ENCODE assay signal across 20 mouse cellular contexts in the genomic region with DNA sequence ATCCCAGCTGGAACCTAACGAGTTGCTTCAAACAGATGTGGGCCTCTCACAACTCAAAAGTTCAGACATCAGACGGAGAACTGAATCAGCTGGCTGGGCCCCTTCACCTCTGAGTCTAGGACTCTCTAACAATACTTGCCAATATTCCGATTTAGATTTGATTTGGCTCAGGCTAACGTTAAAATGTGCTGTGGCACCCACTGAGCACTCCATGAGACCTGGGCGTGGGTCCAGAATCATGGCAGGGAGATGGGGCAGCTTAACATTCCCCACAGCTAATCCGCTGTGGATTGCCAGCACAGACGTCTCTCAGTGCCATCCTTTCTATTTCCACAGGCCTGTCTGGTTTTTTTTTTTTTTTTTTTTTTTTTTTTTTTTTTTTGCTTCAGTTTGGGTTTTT. TPM values are rescaled to one million over a fixed set of nuclear protein-coding genes. Genes with fewer than 3 reads are reported as not detected.
A peak's percentile ranks its signal among the peaks of the same experiment; 100 is the strongest.
DNase-seq lines count a peak whose midpoint lies in the region; ATAC-seq and TF ChIP-seq lines count a peak whose summit lies in the region.
"Had no signal": no experiment of that assay in that cellular context is flagged by ENCODE, and none has a peak within 500 bp of the region (broad histone marks: within the 10 kb centered on the region; RNA-seq: fewer than 3 reads in every experiment).

No protein-coding gene starts in this region.

- DNase-seq in left cerebral cortex, adult 2 months (ENCODE audit: extremely low spot score in 1 of 2, low spot score in 2 of 2) = no peak
- DNase-seq in left cerebral cortex, adult 18-20 months (ENCODE audit: low spot score in 2 of 2) = no peak
- peak; percentile 59 for DNase-seq in forebrain, embryonic 14.5 days (ENCODE audit: low spot score)
- no peak for DNase-seq in liver, embryonic 11.5 days (ENCODE audit: low spot score)
- DNase-seq in urinary bladder, postnatal 10 days (ENCODE audit: low spot score) = no peak
- DNase-seq: heart, postnatal 36 days; kidney, adult 9 months; retina, postnatal 1 day had no signal

- no peak overlapping the region for H3K4me2 ChIP-seq in forebrain, embryonic 14.5 days (ENCODE audit: low read length)
- no peak overlapping the region for H3K4me2 ChIP-seq in midbrain, embryonic 16.5 days (ENCODE audit: low read length)
- no peak overlapping the region for H3K4me2 ChIP-seq in liver, embryonic 11.5 days
- H3K4me2 ChIP-seq: limb, embryonic 15.5 days; lung, embryonic 15.5 days had no signal

- H3K27ac ChIP-seq in left cerebral cortex, adult 2 months = peak overlapping the region; percentile 98
- H3K27ac ChIP-seq in cortical plate, adult 2 months (ENCODE audit: insufficient read depth, low read length) = peak overlapping the region; percentile 61
- H3K27ac ChIP-seq in forebrain, embryonic 14.5 days (ENCODE audit: low read depth, low read length) = peak overlapping the region; percentile 83
- peak overlapping the region; percentile 80 for H3K27ac ChIP-seq in midbrain, embryonic 16.5 days (ENCODE audit: low read length)
- no peak overlapping the region for H3K27ac ChIP-seq in liver, embryonic 11.5 days (ENCODE audit: low read depth, low read length)
- H3K27ac ChIP-seq: heart, embryonic 10.5 days; limb, embryonic 15.5 days; lung, embryonic 15.5 days had no signal

- H3K9ac ChIP-seq in forebrain, embryonic 14.5 days (ENCODE audit: low read length) = no peak overlapping the region
- H3K9ac ChIP-seq in midbrain, embryonic 16.5 days (ENCODE audit: low read depth, low read length) = no peak overlapping the region
- no peak overlapping the region for H3K9ac ChIP-seq in liver, embryonic 11.5 days (ENCODE audit: low read depth, low read length)
- H3K9ac ChIP-seq: limb, embryonic 15.5 days; lung, embryonic 15.5 days; neural tube, embryonic 12.5 days had no signal

- intact Hi-C loops in left cerebral cortex, adult 2 months (cut with DNase I) = no loop called here

- no peaks in the 10 kb centered on the region for H3K9me3 ChIP-seq in forebrain, embryonic 14.5 days (replicated peaks; ENCODE audit: control insufficient read depth, low read length)
- H3K9me3 ChIP-seq in midbrain, embryonic 16.5 days (replicated peaks; ENCODE audit: control insufficient read depth, low read length, poor library complexity, severe bottlenecking) = no peaks in the 10 kb centered on the region
- no peaks in the 10 kb centered on the region for H3K9me3 ChIP-seq in liver, embryonic 11.5 days (ENCODE audit: control insufficient read depth, low read length)
- H3K9me3 ChIP-seq: heart, embryonic 10.5 days; limb, embryonic 15.5 days; lung, embryonic 15.5 days; neural tube, embryonic 12.5 days had no signal

- 0 out of 2 replicates have a peak, but pooled peaks have one; percentile 12 for TF ChIP-seq POLR2A in cortical plate, adult 2 months (IDR thresholded peaks at IDR 0.05; ENCODE audit: extremely low read depth, insufficient read depth, low read length)

- peaks cover 21% of the 10 kb centered on the region for H3K4me1 ChIP-seq in cortical plate, adult 2 months (ENCODE audit: control insufficient read depth, insufficient read depth, low read length)
- peaks cover 60% of the 10 kb centered on the region for H3K4me1 ChIP-seq in forebrain, embryonic 14.5 days (ENCODE audit: control insufficient read depth, insufficient read depth, low read length)
- H3K4me1 ChIP-seq in midbrain, embryonic 16.5 days (ENCODE audit: control insufficient read depth, insufficient read depth, low read length) = peaks cover 57% of the 10 kb centered on the region
- no peaks in the 10 kb centered on the region for H3K4me1 ChIP-seq in liver, embryonic 11.5 days (replicated peaks; ENCODE audit: control insufficient read depth, insufficient read depth, low read length)

- H3K36me3 ChIP-seq in forebrain, embryonic 14.5 days (ENCODE audit: control insufficient read depth, insufficient read depth, low read length) = peaks cover 73% of the 10 kb centered on the region
- H3K36me3 ChIP-seq in midbrain, embryonic 16.5 days (ENCODE audit: control insufficient read depth, insufficient read depth, low read length) = peaks cover 25% of the 10 kb centered on the region
- no peaks in the 10 kb centered on the region for H3K36me3 ChIP-seq in liver, embryonic 11.5 days (ENCODE audit: control insufficient read depth, insufficient read depth, low read length)
- H3K36me3 ChIP-seq: heart, embryonic 10.5 days; lung, embryonic 15.5 days had no signal

- no peak for ATAC-seq in forebrain, embryonic 14.5 days
- no peak for ATAC-seq in midbrain, embryonic 16.5 days
- ATAC-seq in liver, embryonic 11.5 days (replicated peaks; ENCODE audit: low FRiP score) = no peak
- ATAC-seq: activated CD4-positive, CD25-positive, alpha-beta regulatory T cell, adult 4 months; CD4-positive, CD25-positive, alpha-beta regulatory T cell, adult 4 months had no signal

- no peak for TF ChIP-seq CTCF in left cerebral cortex, adult 2 months (IDR thresholded peaks at IDR 0.05)
- TF ChIP-seq CTCF in cortical plate, adult 2 months (IDR thresholded peaks at IDR 0.05; ENCODE audit: extremely low read depth, insufficient read depth, low read length) = no peak

- no peaks in the 10 kb centered on the region for H3K27me3 ChIP-seq in forebrain, embryonic 14.5 days (replicated peaks; ENCODE audit: control insufficient read depth, insufficient read depth, low read length)
- no peaks in the 10 kb centered on the region for H3K27me3 ChIP-seq in midbrain, embryonic 16.5 days (ENCODE audit: control insufficient read depth, insufficient read depth, low read depth, low read length)
- H3K27me3 ChIP-seq in liver, embryonic 11.5 days (replicated peaks; ENCODE audit: control insufficient read depth, insufficient read depth, low read length) = peaks cover 9% of the 10 kb centered on the region
- H3K27me3 ChIP-seq: neural tube, embryonic 12.5 days had no signal

- 28% methylated on average over 7 of the region's 7 CpGs for WGBS in forebrain, embryonic 14.5 days
- 43% methylated on average over 7 of the region's 7 CpGs for WGBS in midbrain, embryonic 16.5 days
- WGBS in liver, embryonic 11.5 days = 79% methylated on average over 7 of the region's 7 CpGs

- no peak overlapping the region for H3K4me3 ChIP-seq in left cerebral cortex, adult 2 months
- no peak overlapping the region for H3K4me3 ChIP-seq in cortical plate, adult 2 months (ENCODE audit: insufficient read depth, low read length)
- H3K4me3 ChIP-seq in forebrain, embryonic 14.5 days (ENCODE audit: low read depth, low read length) = no peak overlapping the region
- no peak overlapping the region for H3K4me3 ChIP-seq in midbrain, embryonic 16.5 days (ENCODE audit: low read depth, low read length)
- H3K4me3 ChIP-seq in liver, embryonic 11.5 days (ENCODE audit: low read depth, low read length) = no peak overlapping the region
- H3K4me3 ChIP-seq: heart, embryonic 10.5 days; limb, embryonic 15.5 days; lung, embryonic 15.5 days; megakaryocyte, embryonic 14.5 days; neural tube, embryonic 12.5 days had no signal

RNA-seq across cellular contexts. Expression of a gene that starts 5.8 kb away (rescaled TPM):
- 1 to 10 TPM; 4.4 to 5.8 TPM for total RNA-seq in left cerebral cortex, adult 2 months (2021)
- total RNA-seq in left cerebral cortex, adult 18-20 months (2021) = 1 to 10 TPM; 6.4 to 7.8 TPM
- polyA plus RNA-seq in cortical plate, adult 2 months (2012; rRNA removed) = 3.2 and 4.1 TPM in 2 replicates
- 14.7 and 19.2 TPM in 2 replicates for polyA plus RNA-seq in forebrain, embryonic 14.5 days (2014; fragmentation: Nextera tagmentation; extraction: Ambion mirVana)
- polyA plus RNA-seq in midbrain, embryonic 16.5 days (2015; fragmentation: Nextera tagmentation; extraction: Ambion mirVana) = 26.7 and 27.7 TPM in 2 replicates
- polyA plus RNA-seq in liver, embryonic 11.5 days (2014; fragmentation: Nextera tagmentation; extraction: Ambion mirVana) = 0.53 TPM in 1 of 2 replicates, not detected in the other

RNA-seq across cellular contexts. Expression of a gene that starts 7.8 kb away (rescaled TPM):
- total RNA-seq in left cerebral cortex, adult 2 months (2021) = 100 to 1,000 TPM; 159 to 177 TPM
- total RNA-seq in left cerebral cortex, adult 18-20 months (2021) = 100 to 1,000 TPM; 147 to 160 TPM
- 314 and 357 TPM in 2 replicates for polyA plus RNA-seq in cortical plate, adult 2 months (2012; rRNA removed)
- polyA plus RNA-seq in forebrain, embryonic 14.5 days (2014; fragmentation: Nextera tagmentation; extraction: Ambion mirVana) = 301 and 306 TPM in 2 replicates
- polyA plus RNA-seq in midbrain, embryonic 16.5 days (2015; fragmentation: Nextera tagmentation; extraction: Ambion mirVana) = 261 and 296 TPM in 2 replicates
- 2.9 and 3.8 TPM in 2 replicates for polyA plus RNA-seq in liver, embryonic 11.5 days (2014; fragmentation: Nextera tagmentation; extraction: Ambion mirVana)
- total RNA-seq: gastrocnemius, adult 8-10 months had no signal

RNA-seq across cellular contexts. Expression of a gene that starts 42.2 kb away (rescaled TPM):
- total RNA-seq in left cerebral cortex, adult 2 months (2021) = not detected
- not detected for total RNA-seq in left cerebral cortex, adult 18-20 months (2021)
- 0.15 and 0.25 TPM in 2 replicates for polyA plus RNA-seq in cortical plate, adult 2 months (2012; rRNA removed)
- polyA plus RNA-seq in forebrain, embryonic 14.5 days (2014; fragmentation: Nextera tagmentation; extraction: Ambion mirVana) = 0.38 and 0.78 TPM in 2 replicates
- 1.5 TPM in 2 replicates for polyA plus RNA-seq in midbrain, embryonic 16.5 days (2015; fragmentation: Nextera tagmentation; extraction: Ambion mirVana)
- 0.51 and 0.53 TPM in 2 replicates for polyA plus RNA-seq in liver, embryonic 11.5 days (2014; fragmentation: Nextera tagmentation; extraction: Ambion mirVana)
- total RNA-seq: gastrocnemius, adult 8-10 months; heart, postnatal 36 days; left cerebral cortex, adult 8-10 months had no signal
- polyA plus RNA-seq: embryonic facial prominence, embryonic 11.5 days had no signal

RNA-seq across cellular contexts. Expression of a gene that starts 42.8 kb away (rescaled TPM):
- 10 to 100 TPM; 38.6 to 41.6 TPM for total RNA-seq in left cerebral cortex, adult 2 months (2021)
- total RNA-seq in left cerebral cortex, adult 18-20 months (2021) = 10 to 100 TPM; 36.9 to 37.1 TPM
- 46.0 and 47.9 TPM in 2 replicates for polyA plus RNA-seq in cortical plate, adult 2 months (2012; rRNA removed)
- polyA plus RNA-seq in forebrain, embryonic 14.5 days (2014; fragmentation: Nextera tagmentation; extraction: Ambion mirVana) = 57.2 and 58.6 TPM in 2 replicates
- polyA plus RNA-seq in midbrain, embryonic 16.5 days (2015; fragmentation: Nextera tagmentation; extraction: Ambion mirVana) = 55.1 and 56.5 TPM in 2 replicates
- 84.9 and 87.3 TPM in 2 replicates for polyA plus RNA-seq in liver, embryonic 11.5 days (2014; fragmentation: Nextera tagmentation; extraction: Ambion mirVana)

Comparison
In these comparisons a context has a peak if more than half of its experiments do, and no peak if none do; other contexts are left out.
1. RNA of a gene that starts 7.8 kb away (polyA plus RNA-seq): 314 to 357 TPM in cortical plate, adult 2 months, 301 to 306 TPM in forebrain, embryonic 14.5 days and 261 to 296 TPM in midbrain, embryonic 16.5 days; 2.9 to 3.8 TPM in liver, embryonic 11.5 days; every median in the first group is over 10 times any median in the second.